Mouse (Mus musculus) MEL (cell line): ENCODE data around the gene Gm20605.

Experiments used
- CHD2 ChIP-seq: IDR thresholded peaks from 2 replicates; pipeline ENCODE4 v1.6.1; 2011; ENCODE audit warnings: low read length, improper control_type of control experiment
- CTCF ChIP-seq, 3 experiments: IDR thresholded peaks in 2 of 3; conservative IDR thresholded peaks in 1 of 3; 2 replicates each; pipeline ENCODE4 v1.5.1; 2011 to 2012; ENCODE audit warnings: low read length in 3 of 3, low read depth in 2 of 3, mild to moderate bottlenecking in 2 of 3, improper control_type of control experiment in 1 of 3, inconsistent platforms in 1 of 3, mixed read lengths in 1 of 3, moderate library complexity in 1 of 3; ENCODE audit not compliant: control insufficient read depth in 1 of 3, insufficient read depth in 1 of 3, poor library complexity in 1 of 3, severe bottlenecking in 1 of 3
- E2F4 ChIP-seq: IDR thresholded peaks from 2 replicates; pipeline ENCODE4 v1.6.1; 2011; ENCODE audit warnings: low read depth, low read length, improper control_type of control experiment, borderline replicate concordance
- JUND ChIP-seq: IDR thresholded peaks from 2 replicates; pipeline ENCODE4 v1.6.1; 2011; ENCODE audit warnings: low read depth, mild to moderate bottlenecking, improper control_type of control experiment, low read length
- MEF2A ChIP-seq: IDR thresholded peaks from 2 replicates; pipeline ENCODE4 v1.6.1; 2014; ENCODE audit warnings: low read depth, mild to moderate bottlenecking, inconsistent platforms, low read length, improper control_type of control experiment; ENCODE audit not compliant: poor library complexity, insufficient replicate concordance, severe bottlenecking; ENCODE audit errors: extremely low read depth
- POLR2A ChIP-seq, 2 experiments: IDR thresholded peaks; 2 replicates each; pipeline ENCODE4 v1.6.1; 2011 to 2012; ENCODE audit warnings: low read length in 2 of 2, mild to moderate bottlenecking in 2 of 2, control low read depth in 1 of 2, improper control_type of control experiment in 1 of 2, low read depth in 1 of 2, moderate library complexity in 1 of 2; ENCODE audit not compliant: control insufficient read depth in 1 of 2, insufficient read depth in 1 of 2, poor library complexity in 1 of 2
- UBTF ChIP-seq: IDR thresholded peaks from 2 replicates; pipeline ENCODE4 v1.6.1; 2012; ENCODE audit warnings: low read depth, mild to moderate bottlenecking, inconsistent platforms, low read length, improper control_type of control experiment, moderate library complexity, borderline replicate concordance; ENCODE audit not compliant: insufficient read depth
- USF1 ChIP-seq: IDR thresholded peaks from 2 replicates; pipeline ENCODE4 v1.6.1; 2014; ENCODE audit warnings: low read depth, mild to moderate bottlenecking, inconsistent platforms, low read length, improper control_type of control experiment, moderate library complexity
- USF2 ChIP-seq, 2 experiments: IDR thresholded peaks; 2 replicates each; pipeline ENCODE4 v1.6.1; 2011 to 2012; ENCODE audit warnings: improper control_type of control experiment in 2 of 2, low read length in 2 of 2, borderline replicate concordance in 1 of 2, inconsistent platforms in 1 of 2, low read depth in 1 of 2, mild to moderate bottlenecking in 1 of 2; ENCODE audit not compliant: insufficient read depth in 1 of 2

GRCm38 (mm10) chr5:137590507-137590906 lies 38.5 kb upstream of the Gm20605 start:
- TF ChIP-seq MEF2A (no peak), JUND (no peak), CTCF (IDR thresholded peaks at IDR 0.05 in 2 of 3, conservative IDR thresholded peaks at IDR 0.05 in 1 of 3; ENCODE audit: control insufficient read depth in 1 of 3, insufficient read depth in 1 of 3, low read depth in 2 of 3, low read length in 3 of 3, poor library complexity in 1 of 3, severe bottlenecking in 1 of 3) (no peak), USF2 (IDR thresholded peaks at IDR 0.05; ENCODE audit: borderline replicate concordance in 1 of 2, insufficient read depth in 1 of 2, low read depth in 1 of 2, low read length in 2 of 2) (no peak), E2F4 (no peak), USF1 (no peak), UBTF (no peak), CHD2 (no peak), POLR2A (IDR thresholded peaks at IDR 0.05; ENCODE audit: control insufficient read depth in 1 of 2, insufficient read depth in 1 of 2, low read depth in 1 of 2, low read length in 2 of 2, poor library complexity in 1 of 2) (no peak)
